ENCODE assay signal across 18 mouse cellular contexts in genomic region chr4:107425616-107426015, GRCm38 (mm10). TPM values are rescaled to one million over a fixed set of nuclear protein-coding genes. Genes with fewer than 3 reads are reported as not detected.
DNase-seq lines count a peak whose midpoint lies in the region.
"Had no signal": no experiment of that assay in that cellular context is flagged by ENCODE, and none has a peak within 500 bp of the region (broad histone marks: within the 10 kb centered on the region; RNA-seq: fewer than 3 reads in every experiment).

No protein-coding gene starts in this region.

- DNase-seq in adrenal gland, postnatal 14 days: peak; percentile 16
- no peak for DNase-seq in adrenal gland, adult 18-20 months (ENCODE audit: low spot score in 2 of 2)
- DNase-seq in retina, postnatal 1 day: peak; percentile 35
- no peak for DNase-seq in retina, embryonic 14.5 days (ENCODE audit: low spot score)
- DNase-seq in adipocyte (ENCODE audit: low spot score): peak; percentile 26
- DNase-seq in testis, postnatal 14 days (ENCODE audit: low spot score): no peak
- DNase-seq in layer of hippocampus, postnatal 25 days (ENCODE audit: extremely low spot score in 1 of 2, low spot score in 1 of 2): no peak
- DNase-seq: cerebellum, adult 18-20 months; cerebellum, adult 9-10 months; cerebellum, postnatal 14 days; forebrain, postnatal 0 days; gastrocnemius, adult 2 months; gastrocnemius, postnatal 14 days; heart, adult 2 months; heart, postnatal 14 days; heart, postnatal 4 days; kidney, adult 18-20 months had no signal

RNA-seq across cellular contexts. Expression of gene Glis1, which starts 8.8 kb away (rescaled TPM):
- 0.30 and 1.2 TPM in 2 replicates for total RNA-seq in adrenal gland, postnatal 14 days (2021)
- total RNA-seq in adrenal gland, adult 18-20 months (2021): 1 to 10 TPM in 1 of 2 experiments, under 1 TPM in 1; 0.23 to 1.1 TPM
- 1 to 10 TPM in 1 of 2 experiments, under 1 TPM in 1; 0.44 to 1.2 TPM for total RNA-seq in layer of hippocampus, postnatal 25 days (2021)
- total RNA-seq: granulocyte monocyte progenitor cell, adult 5-6 weeks had no signal

RNA-seq across cellular contexts. Expression of gene Ndc1, which starts 58.0 kb away (rescaled TPM):
- 15.1 and 15.9 TPM in 2 replicates for total RNA-seq in adrenal gland, postnatal 14 days (2021)
- total RNA-seq in adrenal gland, adult 18-20 months (2021): 10 to 100 TPM; 11.4 to 12.3 TPM
- total RNA-seq in layer of hippocampus, postnatal 25 days (2021): 10 to 100 TPM; 12.2 to 13.1 TPM

Comparison
In these comparisons a context has a peak if more than half of its experiments do, and no peak if none do; other contexts are left out.
1. DNase-seq: peak in adrenal gland, postnatal 14 days (single experiment), retina, postnatal 1 day (single experiment) and adipocyte (single experiment); none in adrenal gland, adult 18-20 months (0 of 2), retina, embryonic 14.5 days (single experiment), testis, postnatal 14 days (single experiment) and layer of hippocampus, postnatal 25 days (0 of 2).